In genomic region chr3:107806916-107807315, GRCm38 (mm10) we compare ENCODE assay signal across 10 mouse cellular contexts.
"Had no signal": no experiment of that assay in that cellular context is flagged by ENCODE, and none has a peak within 500 bp of the region (broad histone marks: within the 10 kb centered on the region; RNA-seq: fewer than 3 reads in every experiment).

No protein-coding gene starts in this region.

- H3K4me1 ChIP-seq: liver, embryonic 12.5 days had no signal

- ATAC-seq: intestine, postnatal 0 days; liver, embryonic 12.5 days; midbrain, embryonic 15.5 days had no signal

- H3K4me3 ChIP-seq: limb, embryonic 15.5 days; liver, embryonic 12.5 days; midbrain, embryonic 10.5 days; midbrain, embryonic 15.5 days; neural tube, embryonic 12.5 days had no signal

- H3K9me3 ChIP-seq: limb, embryonic 15.5 days; liver, embryonic 12.5 days; midbrain, embryonic 10.5 days; midbrain, embryonic 15.5 days; neural tube, embryonic 12.5 days had no signal

- H3K4me2 ChIP-seq: limb, embryonic 15.5 days; liver, embryonic 12.5 days; midbrain, embryonic 15.5 days; neural tube, embryonic 12.5 days had no signal

- H3K27ac ChIP-seq: kidney, postnatal 0 days; limb, embryonic 15.5 days; liver, embryonic 12.5 days; midbrain, embryonic 15.5 days; neural tube, embryonic 12.5 days had no signal

- DNase-seq: lung, postnatal 4 days; thymus, adult 2 months; thymus, postnatal 25 days had no signal

- H3K36me3 ChIP-seq: limb, embryonic 15.5 days; liver, embryonic 12.5 days; midbrain, embryonic 10.5 days; midbrain, embryonic 15.5 days; neural tube, embryonic 12.5 days had no signal

- H3K27me3 ChIP-seq: limb, embryonic 15.5 days; midbrain, embryonic 15.5 days; neural tube, embryonic 12.5 days had no signal

- H3K9ac ChIP-seq: limb, embryonic 15.5 days; liver, embryonic 12.5 days; midbrain, embryonic 15.5 days; neural tube, embryonic 12.5 days had no signal
